Comparison of ENCODE assay signal across 18 mouse cellular contexts in the genomic region with DNA sequence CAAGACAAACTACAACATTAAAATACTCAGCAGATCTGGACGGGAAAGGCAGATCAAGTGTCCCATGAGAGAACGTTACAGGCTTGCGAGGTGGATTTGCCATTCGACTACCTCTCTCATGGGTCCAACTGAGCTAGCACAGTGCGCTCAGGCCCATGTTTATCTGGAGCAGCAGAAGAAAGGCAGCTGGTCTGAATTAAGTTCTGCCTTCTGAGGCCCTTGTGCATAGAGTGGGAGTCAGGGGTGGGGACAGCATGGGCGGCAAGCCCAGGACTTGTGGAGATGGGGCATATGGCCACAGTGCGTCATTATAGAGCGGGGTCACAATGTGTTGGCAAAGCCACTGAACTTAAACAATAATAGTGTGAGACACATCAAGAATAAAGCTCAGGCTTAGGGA.
DNase-seq lines count a peak whose midpoint lies in the region; ATAC-seq and TF ChIP-seq lines count a peak whose summit lies in the region.
"Had no signal": no experiment of that assay in that cellular context is flagged by ENCODE, and none has a peak within 500 bp of the region (broad histone marks: within the 10 kb centered on the region; RNA-seq: fewer than 3 reads in every experiment).

No protein-coding gene starts in this region.

- no peaks in the 10 kb centered on the region for H3K4me1 ChIP-seq in heart, embryonic 12.5 days (replicated peaks)
- no peaks in the 10 kb centered on the region for H3K4me1 ChIP-seq in lung, embryonic 16.5 days (replicated peaks; ENCODE audit: control insufficient read depth, insufficient read depth, low read length)
- H3K4me1 ChIP-seq: forebrain, embryonic 12.5 days; hindbrain, embryonic 12.5 days; midbrain, embryonic 10.5 days had no signal

- intact Hi-C loops in gastrocnemius, adult 2 months (cut with DNase I), result no loop called here
- intact Hi-C loops in heart, postnatal 25 days (cut with DNase I), result no loop called here

- H3K36me3 ChIP-seq in heart, embryonic 12.5 days, result no peaks in the 10 kb centered on the region
- no peaks in the 10 kb centered on the region for H3K36me3 ChIP-seq in lung, embryonic 16.5 days (ENCODE audit: control insufficient read depth, insufficient read depth, low read length)
- H3K36me3 ChIP-seq: embryonic facial prominence, embryonic 15.5 days; forebrain, embryonic 12.5 days; hindbrain, embryonic 12.5 days; limb, embryonic 13.5 days; midbrain, embryonic 10.5 days had no signal

- H3K9me3 ChIP-seq in heart, embryonic 12.5 days (replicated peaks), result no peaks in the 10 kb centered on the region
- no peaks in the 10 kb centered on the region for H3K9me3 ChIP-seq in lung, embryonic 16.5 days (ENCODE audit: control insufficient read depth, low read length)
- H3K9me3 ChIP-seq: embryonic facial prominence, embryonic 15.5 days; forebrain, embryonic 12.5 days; hindbrain, embryonic 12.5 days; limb, embryonic 13.5 days; midbrain, embryonic 10.5 days had no signal

- H3K27me3 ChIP-seq in heart, embryonic 12.5 days (replicated peaks), result no peaks in the 10 kb centered on the region
- H3K27me3 ChIP-seq in lung, embryonic 16.5 days (ENCODE audit: control insufficient read depth, insufficient read depth, low read depth, low read length), result no peaks in the 10 kb centered on the region
- H3K27me3 ChIP-seq: embryonic facial prominence, embryonic 15.5 days; forebrain, embryonic 12.5 days; hindbrain, embryonic 12.5 days had no signal

- H3K9ac ChIP-seq in heart, embryonic 12.5 days, result no peak overlapping the region
- no peak overlapping the region for H3K9ac ChIP-seq in lung, embryonic 16.5 days (ENCODE audit: low read length)
- H3K9ac ChIP-seq: embryonic facial prominence, embryonic 15.5 days; forebrain, embryonic 12.5 days; hindbrain, embryonic 12.5 days; limb, embryonic 13.5 days had no signal

- 86% methylated on average over 8 of the region's 8 CpGs for WGBS in heart, embryonic 12.5 days
- 70% methylated on average over 8 of the region's 8 CpGs for WGBS in lung, embryonic 16.5 days

- no peak overlapping the region for H3K4me3 ChIP-seq in heart, embryonic 12.5 days
- no peak overlapping the region for H3K4me3 ChIP-seq in lung, embryonic 16.5 days (ENCODE audit: low read length)
- H3K4me3 ChIP-seq in gastrocnemius, adult 2 months, result no peak overlapping the region
- H3K4me3 ChIP-seq: embryonic facial prominence, embryonic 15.5 days; forebrain, embryonic 12.5 days; hindbrain, embryonic 12.5 days; limb, embryonic 13.5 days; midbrain, embryonic 10.5 days; myocyte had no signal

- no peak for ATAC-seq in heart, embryonic 12.5 days (ENCODE audit: insufficient number of reproducible peaks, low FRiP score)
- ATAC-seq in lung, embryonic 16.5 days (ENCODE audit: low read depth), result peak; percentile 59
- ATAC-seq: intestine, embryonic 16.5 days had no signal

- no peak overlapping the region for H3K27ac ChIP-seq in heart, embryonic 12.5 days (ENCODE audit: poor library complexity, severe bottlenecking)
- H3K27ac ChIP-seq in lung, embryonic 16.5 days (ENCODE audit: low read length), result no peak overlapping the region
- no peak overlapping the region for H3K27ac ChIP-seq in gastrocnemius, adult 2 months
- H3K27ac ChIP-seq: embryonic facial prominence, embryonic 15.5 days; forebrain, embryonic 12.5 days; hindbrain, embryonic 12.5 days; limb, embryonic 13.5 days; midbrain, embryonic 10.5 days had no signal

- peak; percentile 95 for DNase-seq in heart, adult 11 months
- no peak for DNase-seq in lung, postnatal 25 days (ENCODE audit: low spot score)
- DNase-seq in gastrocnemius, adult 2 months, result peak; percentile 32
- DNase-seq in heart, postnatal 25 days (ENCODE audit: low spot score), result peak; percentile 18
- no peak for DNase-seq in MN1 (ENCODE audit: low spot score)
- DNase-seq in Muller cell, postnatal 12 days (ENCODE audit: inconsistent ontology term), result no peak
- DNase-seq: adrenal gland, postnatal 25 days; B cell, adult 2 months; right cerebral cortex, postnatal 4 days had no signal

- no peak for TF ChIP-seq CTCF in gastrocnemius, adult 2 months (IDR thresholded peaks at IDR 0.05)

- H3K4me2 ChIP-seq in heart, embryonic 12.5 days, result no peak overlapping the region
- no peak overlapping the region for H3K4me2 ChIP-seq in lung, embryonic 16.5 days (ENCODE audit: low read depth, low read length)
- H3K4me2 ChIP-seq: embryonic facial prominence, embryonic 15.5 days; forebrain, embryonic 12.5 days; hindbrain, embryonic 12.5 days; limb, embryonic 13.5 days had no signal

Comparison
In these comparisons a context has a peak if more than half of its experiments do, and no peak if none do; other contexts are left out.
1. DNase-seq: peak in heart, adult 11 months (single experiment), gastrocnemius, adult 2 months (single experiment) and heart, postnatal 25 days (single experiment); none in lung, postnatal 25 days (single experiment), MN1 (single experiment) and Muller cell, postnatal 12 days (single experiment).